ENCODE assay signal across 9 mouse cellular contexts in genomic region chr5:24475476-24476241, GRCm38 (mm10). TPM values are rescaled to one million over a fixed set of nuclear protein-coding genes. Genes with fewer than 3 reads are reported as not detected.
DNase-seq lines count a peak whose midpoint lies in the region; ATAC-seq lines count a peak whose summit lies in the region.
"Had no signal": no experiment of that assay in that cellular context is flagged by ENCODE, and none has a peak within 500 bp of the region (broad histone marks: within the 10 kb centered on the region; RNA-seq: fewer than 3 reads in every experiment).

No protein-coding gene starts in this region.

- 0 out of 2 replicates have a peak, but pooled peaks cover 4% of the 10 kb centered on the region for H3K27me3 ChIP-seq in heart, embryonic 15.5 days
- peaks cover 29% of the 10 kb centered on the region for H3K27me3 ChIP-seq in limb, embryonic 13.5 days

- peak overlapping the region; percentile 90 for H3K4me2 ChIP-seq in heart, embryonic 15.5 days
- H3K4me2 ChIP-seq in limb, embryonic 13.5 days (replicated peaks), result peak overlapping the region; percentile 83

- no peak for ATAC-seq in heart, embryonic 15.5 days (replicated peaks; ENCODE audit: insufficient number of reproducible peaks, insufficient read depth, low FRiP score, low read depth)
- ATAC-seq in limb, embryonic 13.5 days (ENCODE audit: low FRiP score, low read depth), result no peak

- peaks cover 30% of the 10 kb centered on the region; the same call in 1 of the 2 replicates for H3K36me3 ChIP-seq in heart, embryonic 15.5 days
- peaks cover 49% of the 10 kb centered on the region for H3K36me3 ChIP-seq in limb, embryonic 13.5 days

- no peak overlapping the region for H3K27ac ChIP-seq in heart, embryonic 15.5 days
- no peak overlapping the region for H3K27ac ChIP-seq in limb, embryonic 13.5 days

- DNase-seq in cerebellum, adult 18-20 months, result peak; percentile 51 to 56
- no peak for DNase-seq in cerebellum, postnatal 4 days (ENCODE audit: low spot score in 2 of 2)
- DNase-seq in adrenal gland, postnatal 10 days, result peak; percentile 73
- peak; percentile 62 for DNase-seq in urinary bladder, adult 2 months (ENCODE audit: low spot score)
- DNase-seq in spleen, adult 18-20 months, result no peak
- DNase-seq in thymus, adult 18-20 months, result no peak

- WGBS in heart, embryonic 15.5 days, result 61% methylated on average over 6 of the region's 6 CpGs
- 61% methylated on average over 6 of the region's 6 CpGs for WGBS in limb, embryonic 13.5 days

- no peaks in the 10 kb centered on the region for H3K9me3 ChIP-seq in heart, embryonic 15.5 days (replicated peaks)
- no peaks in the 10 kb centered on the region for H3K9me3 ChIP-seq in limb, embryonic 13.5 days

- peak overlapping the region; percentile 50 for H3K4me3 ChIP-seq in heart, embryonic 15.5 days
- peak overlapping the region; percentile 51 for H3K4me3 ChIP-seq in limb, embryonic 13.5 days
- H3K4me3 ChIP-seq: myocyte had no signal

- no peak overlapping the region for H3K9ac ChIP-seq in heart, embryonic 15.5 days
- 0 out of 2 replicates have a peak overlapping the region, but pooled peaks have one; percentile 40 for H3K9ac ChIP-seq in limb, embryonic 13.5 days

- H3K4me1 ChIP-seq in heart, embryonic 15.5 days (replicated peaks), result peaks cover 38% of the 10 kb centered on the region
- peaks cover 43% of the 10 kb centered on the region for H3K4me1 ChIP-seq in limb, embryonic 13.5 days

RNA-seq across cellular contexts. Expression of gene Agap3, which starts 23.7 kb away (rescaled TPM):
- total RNA-seq in adrenal gland, postnatal 10 days (2021), result 10 to 100 TPM; 67.6 to 72.2 TPM
- polyA plus RNA-seq in heart, embryonic 15.5 days (2015; fragmentation: Nextera tagmentation; extraction: Ambion mirVana), result 27.9 and 35.7 TPM in 2 replicates
- polyA plus RNA-seq in limb, embryonic 13.5 days (2015; fragmentation: Nextera tagmentation; extraction: Ambion mirVana), result 29.8 and 35.4 TPM in 2 replicates
- 55.8 and 73.8 TPM in 2 replicates for polyA plus RNA-seq in urinary bladder, adult 2 months (2012; rRNA removed)

RNA-seq across cellular contexts. Expression of gene Tmub1, which starts 28.0 kb away (rescaled TPM):
- 10 to 100 TPM in 1 of 2 experiments, 1 to 10 TPM in 1; 9.1 to 10.5 TPM for total RNA-seq in adrenal gland, postnatal 10 days (2021)
- 17.0 and 20.0 TPM in 2 replicates for polyA plus RNA-seq in heart, embryonic 15.5 days (2015; fragmentation: Nextera tagmentation; extraction: Ambion mirVana)
- 23.7 and 24.6 TPM in 2 replicates for polyA plus RNA-seq in limb, embryonic 13.5 days (2015; fragmentation: Nextera tagmentation; extraction: Ambion mirVana)
- 24.5 TPM in 2 replicates for polyA plus RNA-seq in urinary bladder, adult 2 months (2012; rRNA removed)

RNA-seq across cellular contexts. Expression of gene Fastk, which starts 30.6 kb away (rescaled TPM):
- 100 to 1,000 TPM; 129 to 172 TPM for total RNA-seq in adrenal gland, postnatal 10 days (2021)
- 173 and 188 TPM in 2 replicates for polyA plus RNA-seq in heart, embryonic 15.5 days (2015; fragmentation: Nextera tagmentation; extraction: Ambion mirVana)
- polyA plus RNA-seq in limb, embryonic 13.5 days (2015; fragmentation: Nextera tagmentation; extraction: Ambion mirVana), result 120 TPM in 2 replicates
- polyA plus RNA-seq in urinary bladder, adult 2 months (2012; rRNA removed), result 134 and 154 TPM in 2 replicates

RNA-seq across cellular contexts. Expression of gene Gbx1, which starts 51.3 kb away (rescaled TPM):
- under 1 TPM in 1 of 2 experiments, not detected in 1; 0.09 TPM for total RNA-seq in adrenal gland, postnatal 10 days (2021)
- polyA plus RNA-seq in heart, embryonic 15.5 days (2015; fragmentation: Nextera tagmentation; extraction: Ambion mirVana), result not detected in 2 replicates
- not detected in 2 replicates for polyA plus RNA-seq in limb, embryonic 13.5 days (2015; fragmentation: Nextera tagmentation; extraction: Ambion mirVana)
- 0.01 and 0.07 TPM in 2 replicates for polyA plus RNA-seq in urinary bladder, adult 2 months (2012; rRNA removed)

RNA-seq across cellular contexts. Expression of gene Slc4a2, which starts 52.0 kb away (rescaled TPM):
- 10 to 100 TPM; 58.7 to 60.9 TPM for total RNA-seq in adrenal gland, postnatal 10 days (2021)
- polyA plus RNA-seq in heart, embryonic 15.5 days (2015; fragmentation: Nextera tagmentation; extraction: Ambion mirVana), result 25.6 and 30.6 TPM in 2 replicates
- polyA plus RNA-seq in limb, embryonic 13.5 days (2015; fragmentation: Nextera tagmentation; extraction: Ambion mirVana), result 39.5 and 42.0 TPM in 2 replicates
- 61.6 and 63.0 TPM in 2 replicates for polyA plus RNA-seq in urinary bladder, adult 2 months (2012; rRNA removed)

Comparison
In these comparisons a context has a peak if more than half of its experiments do, and no peak if none do; other contexts are left out.
1. DNase-seq: peak in cerebellum, adult 18-20 months (2 of 2), adrenal gland, postnatal 10 days (single experiment) and urinary bladder, adult 2 months (single experiment); none in cerebellum, postnatal 4 days (0 of 2), spleen, adult 18-20 months (0 of 2) and thymus, adult 18-20 months (0 of 2).